In the genomic region with DNA sequence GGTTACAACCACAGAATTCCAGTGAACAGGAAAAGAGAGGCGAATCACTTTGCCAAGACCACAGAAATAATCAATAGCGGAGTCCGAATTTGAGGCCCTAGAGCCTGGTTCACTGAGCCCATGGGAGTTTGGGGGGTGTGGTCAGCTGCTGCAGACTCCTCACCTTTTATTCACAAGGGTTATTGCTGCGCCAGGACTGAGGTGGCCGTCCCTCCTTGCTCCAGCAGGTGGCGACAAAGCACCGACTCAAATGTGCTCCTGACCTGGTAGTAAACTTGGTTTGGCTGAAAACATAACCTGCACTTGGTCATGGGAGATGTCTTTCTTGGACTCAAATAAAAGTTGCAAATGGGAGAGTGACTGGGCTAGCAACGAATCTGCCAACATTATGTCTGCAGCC, we compare ENCODE assay signal across 7 mouse cellular contexts. TPM values are rescaled to one million over a fixed set of nuclear protein-coding genes. Genes with fewer than 3 reads are reported as not detected.
DNase-seq lines count a peak whose midpoint lies in the region; ATAC-seq and TF ChIP-seq lines count a peak whose summit lies in the region.

No protein-coding gene starts in this region.

- peak; percentile 75 for ATAC-seq in intestine, embryonic 15.5 days
- ATAC-seq in midbrain, embryonic 13.5 days = peak; percentile 44; the same call in 1 of the 2 replicates

- DNase-seq in ZHBTc4 (ENCODE audit: low read depth, low spot score) = peak; percentile 89
- peak; percentile 92 to 95 for DNase-seq in cerebellum, postnatal 10 days
- DNase-seq in gastrocnemius, adult 2 months = peak; percentile 81
- peak; percentile 63 to 75 for DNase-seq in left cerebral cortex, postnatal 10 days (ENCODE audit: extremely low spot score in 1 of 2, low spot score in 2 of 2)
- DNase-seq in spleen, adult 12 weeks (ENCODE audit: low spot score) = peak; percentile 27

- no peak overlapping the region for H3K27ac ChIP-seq in gastrocnemius, adult 2 months
- no peak overlapping the region for H3K27ac ChIP-seq in intestine, embryonic 15.5 days
- no peak overlapping the region for H3K27ac ChIP-seq in midbrain, embryonic 13.5 days

- no peaks in the 10 kb centered on the region for H3K27me3 ChIP-seq in intestine, embryonic 15.5 days (replicated peaks)
- no peaks in the 10 kb centered on the region for H3K27me3 ChIP-seq in midbrain, embryonic 13.5 days

- H3K36me3 ChIP-seq in intestine, embryonic 15.5 days = no peaks in the 10 kb centered on the region
- H3K36me3 ChIP-seq in midbrain, embryonic 13.5 days = peaks cover 10% of the 10 kb centered on the region

- no peaks in the 10 kb centered on the region for H3K9me3 ChIP-seq in intestine, embryonic 15.5 days
- H3K9me3 ChIP-seq in midbrain, embryonic 13.5 days = no peaks in the 10 kb centered on the region

- WGBS in intestine, embryonic 15.5 days = 12% methylated on average over 8 of the region's 8 CpGs
- 8% methylated on average over 8 of the region's 8 CpGs for WGBS in midbrain, embryonic 13.5 days

- no peak overlapping the region for H3K4me3 ChIP-seq in gastrocnemius, adult 2 months
- H3K4me3 ChIP-seq in intestine, embryonic 15.5 days (replicated peaks) = no peak overlapping the region
- no peak overlapping the region for H3K4me3 ChIP-seq in midbrain, embryonic 13.5 days (replicated peaks)

- no peak overlapping the region for H3K9ac ChIP-seq in intestine, embryonic 15.5 days
- H3K9ac ChIP-seq in midbrain, embryonic 13.5 days (replicated peaks) = no peak overlapping the region

- H3K4me1 ChIP-seq in intestine, embryonic 15.5 days (replicated peaks) = 0 out of 2 replicates have a peak, but pooled peaks cover 2% of the 10 kb centered on the region
- no peaks in the 10 kb centered on the region for H3K4me1 ChIP-seq in midbrain, embryonic 13.5 days (replicated peaks)

- TF ChIP-seq CTCF in gastrocnemius, adult 2 months (IDR thresholded peaks at IDR 0.05) = peak; percentile 92

- no peak overlapping the region for H3K4me2 ChIP-seq in intestine, embryonic 15.5 days (replicated peaks)
- no peak overlapping the region for H3K4me2 ChIP-seq in midbrain, embryonic 13.5 days (replicated peaks)

- intact Hi-C loops in gastrocnemius, adult 2 months (cut with DNase I) = no loop called here
- intact Hi-C loops in left cerebral cortex, postnatal 10 days (cut with DNase I) = loop anchor here (10.0 kb wide), 1 partner anchor 645 kb away; a partner anchor contains a TSS

RNA-seq across cellular contexts. Expression of a gene that starts 27.2 kb away (rescaled TPM):
- total RNA-seq in gastrocnemius, adult 2 months (2021) = not detected
- polyA plus RNA-seq in intestine, embryonic 15.5 days (2015; fragmentation: Nextera tagmentation; extraction: Ambion mirVana) = not detected in 2 replicates
- not detected for total RNA-seq in left cerebral cortex, postnatal 10 days (2021)
- not detected in 2 replicates for polyA plus RNA-seq in midbrain, embryonic 13.5 days (2015; fragmentation: Nextera tagmentation; extraction: Ambion mirVana)

RNA-seq across cellular contexts. Expression of a gene that starts 36.4 kb away (rescaled TPM):
- total RNA-seq in gastrocnemius, adult 2 months (2021) = 1 to 10 TPM; 3.4 to 4.4 TPM
- polyA plus RNA-seq in intestine, embryonic 15.5 days (2015; fragmentation: Nextera tagmentation; extraction: Ambion mirVana) = 8.5 and 8.8 TPM in 2 replicates
- 10 to 100 TPM in 1 of 2 experiments, 1 to 10 TPM in 1; 10.0 to 10.6 TPM for total RNA-seq in left cerebral cortex, postnatal 10 days (2021)
- polyA plus RNA-seq in midbrain, embryonic 13.5 days (2015; fragmentation: Nextera tagmentation; extraction: Ambion mirVana) = 12.6 and 13.3 TPM in 2 replicates

Comparison
In these comparisons a context has a peak if more than half of its experiments do, and no peak if none do; other contexts are left out.
1. DNase-seq: peak in every context shown above with its lines; median percentile 94 in cerebellum, postnatal 10 days; 89 in ZHBTc4; 81 in gastrocnemius, adult 2 months; 69 in left cerebral cortex, postnatal 10 days; 27 in spleen, adult 12 weeks.